Mouse (Mus musculus) erythroblast, embryonic 14.5 days (primary cell): ENCODE measurements around the gene Cp. TPM values are rescaled to one million over a fixed set of nuclear protein-coding genes. Genes with fewer than 3 reads are reported as not detected.
"Not testable (repeated sequence)": the region's sequence is repeated elsewhere in the genome, so short reads cannot be mapped to it uniquely, and the experiment has no call there.

Source experiments
- H3K27me3 ChIP-seq: 2 replicates; pipeline ENCODE4 v1.6.1; 2012; ENCODE audit warnings: inconsistent platforms; ENCODE audit not compliant: control insufficient read depth
- H3K36me3 ChIP-seq: 2 replicates; pipeline ENCODE4 v1.6.1; 2012; ENCODE audit warnings: mild to moderate bottlenecking, inconsistent platforms; ENCODE audit not compliant: control insufficient read depth
- H3K4me1 ChIP-seq: 2 replicates; pipeline ENCODE4 v1.6.1; 2012; ENCODE audit warnings: inconsistent platforms; ENCODE audit not compliant: control insufficient read depth
- H3K4me3 ChIP-seq: replicated peaks from 2 replicates; pipeline ENCODE3; 2012; ENCODE audit warnings: moderate library complexity, mild to moderate bottlenecking, inconsistent platforms
- H3K9me3 ChIP-seq: 2 replicates; pipeline ENCODE4 v1.6.1; 2012; ENCODE audit warnings: low read length, inconsistent platforms, mixed read lengths; ENCODE audit not compliant: control insufficient read depth
- GATA1 ChIP-seq: IDR thresholded peaks from 2 replicates; pipeline ENCODE4 v1.6.1; 2012; ENCODE audit warnings: low read length, inconsistent platforms, mixed read lengths
- TAL1 ChIP-seq: IDR thresholded peaks from 3 replicates; pipeline ENCODE4 v1.6.1; 2012; ENCODE audit warnings: low read length, inconsistent platforms, mixed read lengths
- polyA plus RNA-seq: library from polyadenylated mRNA; stranded (reverse); fragments of >175 nt; gene quantifications from 2 replicates; pipeline ENCODE4 v1.2.3, GENCODE M21; 2012

Cp gene
- polyA plus RNA-seq, 1 experiment = not detected

GRCm38 (mm10) chr3:20023832-20024231 lies 67.0 kb downstream of the Cp start:
- peaks cover 35% of the 10 kb centered on the region for H3K36me3 ChIP-seq
- no peak for TF ChIP-seq TAL1
- TF ChIP-seq GATA1 = no peak
- H3K9me3 ChIP-seq = no peaks in the 10 kb centered on the region
- no peaks in the 10 kb centered on the region for H3K27me3 ChIP-seq
- H3K4me1 ChIP-seq = no peaks in the 10 kb centered on the region
- H3K4me3 ChIP-seq = no peak overlapping the region

- H3K4me1 ChIP-seq = no peaks in the 10 kb centered on the region
- H3K27me3 ChIP-seq = no peaks in the 10 kb centered on the region
- H3K36me3 ChIP-seq = peaks cover 27% of the 10 kb centered on the region
- H3K4me3 ChIP-seq = no peak overlapping the region
- TF ChIP-seq TAL1 (no peak), GATA1 (no peak)
- no peaks in the 10 kb centered on the region for H3K9me3 ChIP-seq
Measured at GRCm38 (mm10) chr3:20026481-20026880, 69.6 kb downstream of the Cp start.

- Histone ChIP-seq H3K27me3 (no peaks in the 10 kb centered on the region), H3K4me3 (no peak overlapping the region), H3K36me3 (peaks cover 27% of the 10 kb centered on the region), H3K9me3 (no peaks in the 10 kb centered on the region), H3K4me1 (no peaks in the 10 kb centered on the region)
- TF ChIP-seq GATA1 (no peak), TAL1 (no peak)
Measured at GRCm38 (mm10) chr3:20026996-20027689, 70.3 kb downstream of the Cp start.

GRCm38 (mm10) chr3:20027788-20028187 lies 70.9 kb downstream of the Cp start:
- TF ChIP-seq GATA1 (no peak), TAL1 (no peak)
- Histone ChIP-seq H3K4me3 (no peak overlapping the region), H3K36me3 (peaks cover 23% of the 10 kb centered on the region)

GRCm38 (mm10) chr3:20028640-20029039 lies 71.8 kb downstream of the Cp start:
- Histone ChIP-seq H3K4me1 (peaks cover 3% of the 10 kb centered on the region), H3K9me3 (no peaks in the 10 kb centered on the region), H3K27me3 (no peaks in the 10 kb centered on the region), H3K36me3 (peaks cover 19% of the 10 kb centered on the region), H3K4me3 (no peak overlapping the region)
- TF ChIP-seq GATA1 (no peak), TAL1 (no peak)

More at GRCm38 (mm10) chr3:20027788-20028187, 70.9 kb downstream of the Cp start:
- no peaks in the 10 kb centered on the region for H3K27me3 ChIP-seq
- H3K4me1 ChIP-seq = no peaks in the 10 kb centered on the region; the same call in 1 of the 2 replicates
- H3K9me3 ChIP-seq = no peaks in the 10 kb centered on the region

- Histone ChIP-seq H3K36me3 (peaks cover 5% of the 10 kb centered on the region), H3K4me3 (no peak overlapping the region)
- TF ChIP-seq TAL1 = no peak
- TF ChIP-seq GATA1 = no peak
Measured at GRCm38 (mm10) chr3:20030807-20031206, 74.0 kb downstream of the Cp start.

GRCm38 (mm10) chr3:20033761-20034718 lies 77.2 kb downstream of the Cp start:
- TF ChIP-seq GATA1 (no peak), TAL1 (no peak)
- H3K9me3 ChIP-seq = no peaks in the 10 kb centered on the region
- H3K27me3 ChIP-seq = no peaks in the 10 kb centered on the region
- H3K4me1 ChIP-seq = peaks cover 20% of the 10 kb centered on the region
- H3K4me3 ChIP-seq = peak overlapping the region; percentile 85
- H3K36me3 ChIP-seq = no peaks in the 10 kb centered on the region; the same call in 1 of the 2 replicates

More at GRCm38 (mm10) chr3:20030807-20031206, 74.0 kb downstream of the Cp start:
- Histone ChIP-seq H3K9me3 (no peaks in the 10 kb centered on the region), H3K4me1 (peaks cover 20% of the 10 kb centered on the region), H3K27me3 (no peaks in the 10 kb centered on the region)

GRCm38 (mm10) chr3:20034719-20035404 lies 78.0 kb downstream of the Cp start, which contains the start of gene Hps3:
Hps3 (minus strand) TSS chr3:20035315.
- H3K9me3 ChIP-seq = no peaks in the 10 kb centered on the region
- no peak for TF ChIP-seq GATA1
- TF ChIP-seq TAL1 = no peak
- peak within 1 kb of the TSS; percentile 85 for H3K4me3 ChIP-seq
- no peaks in the 10 kb centered on the region; the same call in 1 of the 2 replicates for H3K36me3 ChIP-seq
- H3K27me3 ChIP-seq = no peaks in the 10 kb centered on the region
- H3K4me1 ChIP-seq = peaks cover 20% of the 10 kb centered on the region

GRCm38 (mm10) chr3:20036069-20036468 lies 79.2 kb downstream of the Cp start:
- Histone ChIP-seq H3K4me1 (peaks cover 20% of the 10 kb centered on the region), H3K27me3 (no peaks in the 10 kb centered on the region), H3K9me3 (no peaks in the 10 kb centered on the region), H3K36me3 (no peaks in the 10 kb centered on the region), H3K4me3 (no peak overlapping the region)
- TF ChIP-seq TAL1 = no peak
- TF ChIP-seq GATA1 = no peak

GRCm38 (mm10) chr3:20041461-20041860 lies 84.6 kb downstream of the Cp start:
- H3K27me3 ChIP-seq, H3K9me3 ChIP-seq, H3K4me3 ChIP-seq, H3K4me1 ChIP-seq, H3K36me3 ChIP-seq: not testable (repeated sequence)

- H3K36me3 ChIP-seq, H3K27me3 ChIP-seq, H3K9me3 ChIP-seq, H3K4me1 ChIP-seq, H3K4me3 ChIP-seq: not testable (repeated sequence)
Measured at GRCm38 (mm10) chr3:20044736-20045135, 87.9 kb downstream of the Cp start.
